Mouse (Mus musculus) ES-Bruce4 (cell line): ENCODE data around the gene Spns2.
A peak's percentile ranks its signal among the peaks of the same experiment; 100 is the strongest.

Experiments used
- CTCF ChIP-seq: IDR thresholded peaks from one replicate; pipeline ENCODE4 v1.8.1; 2011; ENCODE audit warnings: low read depth, low read length
- EP300 ChIP-seq: IDR thresholded peaks from 2 replicates; pipeline ENCODE4 v1.6.1; 2011; ENCODE audit warnings: low read depth, low read length; ENCODE audit not compliant: insufficient read depth
- POLR2A ChIP-seq: IDR thresholded peaks from one replicate; pipeline ENCODE4 v1.8.1; 2011; ENCODE audit warnings: low read length; ENCODE audit not compliant: insufficient read depth

- TF ChIP-seq EP300 (no peak), CTCF (no peak), POLR2A (peak; percentile 77)
Observed at GRCm38 (mm10) chr11:72440965-72441664, 48.6 kb downstream of the Spns2 start, which contains the start of gene Mybbp1a.
